Mouse (Mus musculus) ES-Bruce4 (cell line): ENCODE data around the gene Palb2. TPM values are rescaled to one million over a fixed set of nuclear protein-coding genes. Genes with fewer than 3 reads are reported as not detected.
A peak's percentile ranks its signal among the peaks of the same experiment; 100 is the strongest.

Experiments used
- H3K27ac ChIP-seq: 2 replicates; pipeline ENCODE4 v1.5.1; 2012; ENCODE audit warnings: low read length, inconsistent platforms; ENCODE audit not compliant: insufficient read depth
- H3K27me3 ChIP-seq: 2 replicates; pipeline ENCODE4 v1.6.1; 2012; ENCODE audit warnings: mild to moderate bottlenecking, low read length, inconsistent platforms; ENCODE audit not compliant: control insufficient read depth, poor library complexity, insufficient read depth, severe bottlenecking
- H3K36me3 ChIP-seq: 2 replicates; pipeline ENCODE4 v1.6.1; 2012; ENCODE audit warnings: inconsistent platforms, mild to moderate bottlenecking, low read length, moderate library complexity; ENCODE audit not compliant: control insufficient read depth, poor library complexity, insufficient read depth, severe bottlenecking
- H3K4me1 ChIP-seq: one replicate; pipeline ENCODE4 v1.8.1; 2011; ENCODE audit warnings: low read length; ENCODE audit not compliant: control insufficient read depth, insufficient read depth
- H3K4me3 ChIP-seq: 2 replicates; pipeline ENCODE4 v1.5.1; 2011; ENCODE audit warnings: low read depth, mild to moderate bottlenecking, low read length
- H3K9ac ChIP-seq: 2 replicates; pipeline ENCODE4 v1.6.1; 2012; ENCODE audit warnings: low read depth, mild to moderate bottlenecking, inconsistent platforms; ENCODE audit not compliant: poor library complexity, severe bottlenecking
- H3K9me3 ChIP-seq: replicated peaks from 2 replicates; pipeline ENCODE4 v1.6.1; 2012; ENCODE audit warnings: mild to moderate bottlenecking, low read length, inconsistent platforms; ENCODE audit not compliant: control insufficient read depth, poor library complexity, insufficient read depth, severe bottlenecking
- CTCF ChIP-seq: IDR thresholded peaks from one replicate; pipeline ENCODE4 v1.8.1; 2011; ENCODE audit warnings: low read depth, low read length
- EP300 ChIP-seq: IDR thresholded peaks from 2 replicates; pipeline ENCODE4 v1.6.1; 2011; ENCODE audit warnings: low read depth, low read length; ENCODE audit not compliant: insufficient read depth
- POLR2A ChIP-seq: IDR thresholded peaks from one replicate; pipeline ENCODE4 v1.8.1; 2011; ENCODE audit warnings: low read length; ENCODE audit not compliant: insufficient read depth
- polyA plus RNA-seq: library from polyadenylated mRNA; stranded (reverse); fragments of >200 nt; gene quantifications from 2 replicates; pipeline ENCODE4 v1.2.4, GENCODE M21; 2011; ENCODE audit warnings: low read depth; ENCODE audit not compliant: missing spikeins, insufficient read depth, insufficient read length

Palb2 gene
- 32.0 and 32.6 TPM in 2 replicates for polyA plus RNA-seq

GRCm38 (mm10) chr7:122132497-122133337 is at the start of gene Palb2, which contains the start of gene Dctn5:
Gene Palb2, minus strand, starts transcription at chr7:122132985.
Gene Dctn5, plus strand, starts transcription at chr7:122133041.
- Histone ChIP-seq H3K36me3 (peaks cover 23% of the 10 kb centered on the region), H3K4me1 (no peaks in the 10 kb centered on the region), H3K9ac (peak within 1 kb of the TSS; percentile 88), H3K27me3 (no peaks in the 10 kb centered on the region), H3K4me3 (peak within 1 kb of the TSS; percentile 99), H3K27ac (no peak within 1 kb of the TSS), H3K9me3 (no peaks in the 10 kb centered on the region)
- TF ChIP-seq EP300, result peak; percentile 74
- TF ChIP-seq CTCF, result no peak
- peak; percentile 60 for TF ChIP-seq POLR2A

- TF ChIP-seq EP300 (no peak), CTCF (no peak), POLR2A (no peak)
- Histone ChIP-seq H3K27me3 (no peaks in the 10 kb centered on the region), H3K36me3 (no peaks in the 10 kb centered on the region), H3K9me3 (no peaks in the 10 kb centered on the region), H3K27ac (no peak overlapping the region), H3K4me3 (no peak overlapping the region), H3K9ac (no peak overlapping the region), H3K4me1 (no peaks in the 10 kb centered on the region)
Observed at GRCm38 (mm10) chr7:122180720-122181119, 47.9 kb upstream of the Palb2 start.

- Histone ChIP-seq H3K4me1 (no peaks in the 10 kb centered on the region), H3K9ac (no peak overlapping the region), H3K4me3 (no peak overlapping the region), H3K27me3 (no peaks in the 10 kb centered on the region), H3K27ac (no peak overlapping the region), H3K36me3 (peaks cover 24% of the 10 kb centered on the region), H3K9me3 (no peaks in the 10 kb centered on the region)
- TF ChIP-seq CTCF (no peak), EP300 (no peak)
Observed at GRCm38 (mm10) chr7:122171613-122172012, 38.8 kb upstream of the Palb2 start.

- no peaks in the 10 kb centered on the region for H3K4me1 ChIP-seq
- no peak overlapping the region for H3K4me3 ChIP-seq
- no peak for TF ChIP-seq CTCF
- no peak for TF ChIP-seq EP300
- TF ChIP-seq POLR2A, result no peak
- peaks cover 33% of the 10 kb centered on the region for H3K36me3 ChIP-seq
- H3K9me3 ChIP-seq, result no peaks in the 10 kb centered on the region
- H3K27ac ChIP-seq, result no peak overlapping the region
- no peak overlapping the region for H3K9ac ChIP-seq
- no peaks in the 10 kb centered on the region for H3K27me3 ChIP-seq
Observed at GRCm38 (mm10) chr7:122170705-122171104, 37.9 kb upstream of the Palb2 start.

GRCm38 (mm10) chr7:122167203-122167602 is 34.4 kb upstream of the Palb2 start:
- Histone ChIP-seq H3K4me3 (no peak overlapping the region), H3K27me3 (no peaks in the 10 kb centered on the region), H3K4me1 (no peaks in the 10 kb centered on the region), H3K9me3 (no peaks in the 10 kb centered on the region), H3K36me3 (peaks cover 63% of the 10 kb centered on the region), H3K9ac (no peak overlapping the region), H3K27ac (no peak overlapping the region)
- TF ChIP-seq POLR2A (no peak), CTCF (no peak), EP300 (no peak)

- Histone ChIP-seq H3K36me3 (peaks cover 74% of the 10 kb centered on the region), H3K9me3 (no peaks in the 10 kb centered on the region), H3K4me3 (no peak overlapping the region), H3K4me1 (no peaks in the 10 kb centered on the region), H3K27ac (no peak overlapping the region), H3K9ac (no peak overlapping the region), H3K27me3 (no peaks in the 10 kb centered on the region)
- TF ChIP-seq CTCF, result no peak
Observed at GRCm38 (mm10) chr7:122163766-122164165, 31.0 kb upstream of the Palb2 start.
